Mouse (Mus musculus): Measurements from ENCODE around the gene Sox5. TPM values are rescaled to one million over a fixed set of nuclear protein-coding genes. Genes with fewer than 3 reads are reported as not detected.

Sox5 gene
- total RNA-seq, 2 experiments from 2014 or later, result 3.8 to 9.1 TPM

GRCm38 (mm10) chr6:144181083-144181866 is 600.5 kb downstream of the Sox5 start:
- no peak for ATAC-seq (replicated peaks; ENCODE audit: low FRiP score, low TSS enrichment, poor library complexity, severe bottlenecking)

DNA sequence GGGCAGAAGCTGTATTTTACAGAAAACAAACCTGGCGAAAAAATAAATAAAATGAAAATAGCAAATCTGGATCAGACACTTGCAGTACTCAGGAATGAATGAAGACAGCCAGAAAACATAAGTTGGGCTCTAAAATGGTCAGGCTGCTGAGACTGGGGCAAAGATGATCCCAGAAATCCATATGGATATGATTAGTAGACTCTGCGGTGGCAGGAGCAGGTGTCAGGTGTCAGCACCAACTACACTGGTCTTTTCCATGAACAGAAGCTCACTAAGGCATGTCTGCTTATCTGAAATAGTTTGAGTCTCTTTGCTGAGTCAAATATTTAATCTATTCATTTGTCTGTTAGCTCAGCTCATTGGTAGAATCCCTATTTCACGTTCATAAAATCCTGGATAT is 602.7 kb downstream of the Sox5 start:
- ATAC-seq (replicated peaks; ENCODE audit: low FRiP score, low TSS enrichment, poor library complexity, severe bottlenecking), result no peak

DNA sequence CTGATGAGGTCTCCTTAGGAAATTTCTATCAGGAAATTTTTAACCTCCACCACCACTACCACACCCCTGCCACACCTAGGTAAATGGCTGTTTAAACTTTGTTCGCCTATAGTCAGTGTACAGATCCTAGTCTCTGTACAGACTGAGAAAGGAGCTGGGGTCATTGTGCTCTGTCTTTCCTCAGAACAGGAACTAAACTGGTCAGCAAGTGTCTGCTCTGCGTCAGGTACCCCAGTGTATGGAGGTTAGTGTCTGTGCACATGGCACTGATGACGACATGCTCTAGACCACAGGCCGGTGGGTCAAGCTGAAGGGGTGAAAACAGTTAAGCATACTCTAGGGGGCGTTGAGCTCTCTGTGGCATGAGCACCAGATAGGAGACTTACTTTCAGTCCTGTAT is 605.1 kb downstream of the Sox5 start:
- ATAC-seq (replicated peaks; ENCODE audit: low FRiP score, low TSS enrichment, poor library complexity, severe bottlenecking), result no peak

DNA sequence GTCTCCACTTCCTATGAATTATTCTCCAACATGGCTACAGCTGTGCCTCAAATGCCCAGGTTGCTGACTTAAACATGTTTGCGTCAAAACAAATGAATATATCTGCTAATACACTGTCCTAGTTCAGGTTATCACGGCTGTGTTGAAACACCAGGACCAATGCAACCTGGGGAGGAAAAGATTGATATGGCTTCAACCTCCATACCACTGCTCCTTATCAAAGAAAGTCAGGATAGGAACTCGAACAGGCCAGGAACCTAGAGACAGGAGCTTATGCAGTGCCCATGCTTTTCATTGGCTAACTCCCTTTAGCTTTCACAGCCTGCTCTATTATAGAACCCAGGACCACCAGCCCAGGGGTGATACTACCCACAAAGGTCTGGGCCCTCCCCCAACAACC is 606.2 kb downstream of the Sox5 start:
- ATAC-seq (replicated peaks; ENCODE audit: low FRiP score, low TSS enrichment, poor library complexity, severe bottlenecking), result peak; percentile 54; the same call in 1 of the 2 replicates

DNA sequence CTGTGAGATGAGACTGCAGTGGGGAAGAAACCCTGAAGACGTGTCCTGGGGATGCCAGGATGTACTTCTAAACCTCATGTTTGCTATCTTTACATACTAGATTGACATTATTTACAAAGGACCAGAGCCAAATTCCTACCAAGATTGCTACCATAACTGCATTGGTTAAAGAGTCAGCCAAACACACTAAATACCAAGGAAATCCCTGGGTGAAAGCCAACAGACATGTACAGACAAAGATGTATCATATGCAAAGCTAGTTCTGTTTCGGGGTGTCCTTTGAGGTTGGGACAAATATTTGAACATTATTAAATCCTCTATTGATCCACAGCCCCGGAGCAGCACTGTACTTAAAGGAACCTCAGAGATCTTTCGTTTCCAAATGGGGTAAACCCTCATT is 611.2 kb downstream of the Sox5 start:
- ATAC-seq (replicated peaks; ENCODE audit: low FRiP score, low TSS enrichment, poor library complexity, severe bottlenecking), result no peak

- no peak for ATAC-seq (replicated peaks; ENCODE audit: low FRiP score, low TSS enrichment, poor library complexity, severe bottlenecking)
Measured at GRCm38 (mm10) chr6:144169791-144170190, 612.0 kb downstream of the Sox5 start.

- no peak for ATAC-seq (replicated peaks; ENCODE audit: low FRiP score, low TSS enrichment, poor library complexity, severe bottlenecking)
Measured at GRCm38 (mm10) chr6:144168696-144169476, 612.9 kb downstream of the Sox5 start.

GRCm38 (mm10) chr6:144167058-144167457 is 614.7 kb downstream of the Sox5 start:
- ATAC-seq (replicated peaks; ENCODE audit: low FRiP score, low TSS enrichment, poor library complexity, severe bottlenecking), result no peak

DNA sequence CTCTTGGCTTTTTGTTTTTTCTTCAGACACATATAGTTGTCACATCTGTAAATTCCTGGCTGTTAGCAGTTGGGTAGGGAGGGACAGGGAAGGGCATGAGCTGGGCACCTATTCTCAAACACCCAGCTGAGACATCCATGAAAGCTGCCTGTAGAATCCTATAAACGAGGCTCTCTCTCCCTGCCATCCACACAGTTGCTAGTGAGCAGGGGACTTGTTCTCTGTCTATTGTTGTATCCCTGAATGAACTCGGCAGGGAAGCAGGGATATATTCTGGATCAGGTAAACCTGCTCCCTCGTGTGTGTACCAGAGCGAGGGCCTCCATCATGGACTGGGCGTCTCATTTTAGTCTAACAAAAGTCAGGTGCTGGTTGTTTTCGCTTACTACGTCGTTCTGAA is 615.1 kb downstream of the Sox5 start:
- ATAC-seq (replicated peaks; ENCODE audit: low FRiP score, low TSS enrichment, poor library complexity, severe bottlenecking), result no peak

DNA sequence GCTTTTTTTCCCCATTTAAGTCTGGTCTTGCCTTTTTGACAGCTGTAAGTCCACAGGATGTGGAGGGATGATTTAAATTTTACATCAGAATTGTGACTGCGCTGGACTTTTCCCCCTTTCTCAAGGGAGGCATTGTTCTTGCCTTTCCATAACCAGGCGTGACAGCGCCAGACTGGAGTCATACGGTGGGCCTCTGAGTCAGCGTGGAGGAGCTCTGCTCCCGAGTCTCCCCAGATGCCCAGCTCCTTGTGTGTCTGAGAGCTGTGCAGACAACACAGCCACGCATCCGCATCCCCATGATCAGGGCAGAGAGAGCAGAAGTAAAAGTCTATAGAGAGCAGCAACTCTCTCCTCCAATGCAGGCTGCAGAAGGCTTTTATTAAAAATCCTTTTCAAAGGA is 615.7 kb downstream of the Sox5 start:
- ATAC-seq (replicated peaks; ENCODE audit: low FRiP score, low TSS enrichment, poor library complexity, severe bottlenecking), result no peak

GRCm38 (mm10) chr6:144163501-144163900 is 618.3 kb downstream of the Sox5 start:
- no peak for ATAC-seq (replicated peaks; ENCODE audit: low FRiP score, low TSS enrichment, poor library complexity, severe bottlenecking)

DNA sequence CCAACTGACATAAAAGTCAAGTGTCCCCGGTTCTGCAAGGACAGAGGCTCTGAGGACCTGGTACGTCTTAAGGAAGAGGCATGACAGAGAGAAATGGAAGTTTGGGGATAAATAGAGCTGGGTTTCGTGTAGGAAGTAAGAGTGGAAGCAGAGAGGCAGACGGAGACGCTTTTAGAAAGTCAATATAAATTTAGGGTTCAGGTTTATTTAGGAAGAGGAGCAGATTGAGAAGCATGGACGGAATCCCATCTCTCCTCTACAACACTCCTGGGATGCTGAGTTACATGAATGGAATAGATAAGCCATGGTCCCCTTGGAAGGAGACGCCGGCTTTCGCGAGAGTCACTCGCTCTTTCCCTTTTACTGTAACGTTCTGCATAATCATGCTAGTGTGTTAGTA is 623.1 kb downstream of the Sox5 start:
- no peak for ATAC-seq (replicated peaks; ENCODE audit: low FRiP score, low TSS enrichment, poor library complexity, severe bottlenecking)

DNA sequence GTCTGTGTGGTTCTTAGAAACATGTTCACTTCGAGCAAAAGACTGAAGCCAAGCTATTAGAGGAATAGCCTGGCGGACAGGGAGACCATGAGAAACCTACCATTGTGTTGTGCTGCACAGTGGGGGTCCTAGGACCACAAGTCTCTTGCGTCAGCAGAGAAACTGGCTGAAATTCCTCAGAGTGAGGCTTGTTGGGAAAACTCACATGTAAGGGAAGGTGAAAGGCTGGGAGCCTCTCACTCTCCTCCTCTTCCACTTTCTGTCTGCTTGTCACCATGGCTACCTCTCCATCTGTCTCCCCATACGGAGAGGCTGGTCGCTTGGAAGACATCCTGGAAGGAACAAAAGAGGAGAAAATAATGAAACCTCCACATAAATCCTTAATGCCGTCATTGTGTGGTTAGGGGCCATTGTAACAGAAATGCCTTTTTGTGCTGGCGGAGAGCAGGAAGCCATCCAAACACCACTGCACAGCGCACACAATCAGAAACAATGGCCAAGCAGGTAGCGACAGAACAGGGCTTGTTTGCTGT is 626.8 kb downstream of the Sox5 start:
- ATAC-seq (replicated peaks; ENCODE audit: low FRiP score, low TSS enrichment, poor library complexity, severe bottlenecking), result no peak

- ATAC-seq (replicated peaks; ENCODE audit: low FRiP score, low TSS enrichment, poor library complexity, severe bottlenecking), result peak; percentile 75
Measured at GRCm38 (mm10) chr6:144151957-144152356, 629.8 kb downstream of the Sox5 start.

GRCm38 (mm10) chr6:144151075-144151474 is 630.7 kb downstream of the Sox5 start:
- no peak for ATAC-seq (replicated peaks; ENCODE audit: low FRiP score, low TSS enrichment, poor library complexity, severe bottlenecking)

DNA sequence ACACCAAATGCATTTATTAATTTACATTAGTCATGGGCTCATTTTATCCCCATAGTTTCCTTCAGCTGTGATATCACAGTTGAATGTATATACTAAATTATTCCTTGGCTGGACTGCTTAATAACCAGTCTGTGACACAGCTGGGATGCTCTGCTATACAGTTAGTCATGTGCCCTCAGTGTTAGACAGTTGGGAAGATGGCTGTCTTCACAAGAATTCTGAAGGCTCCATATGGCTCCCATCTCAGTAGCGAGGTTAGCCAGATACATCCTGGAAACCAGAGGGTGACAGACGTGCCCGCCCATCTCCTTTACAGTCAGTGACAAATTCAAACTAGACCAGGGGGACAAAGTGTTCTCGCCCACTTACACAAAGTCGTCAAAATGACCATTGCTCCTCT is 644.4 kb downstream of the Sox5 start:
- no peak for ATAC-seq (replicated peaks; ENCODE audit: low FRiP score, low TSS enrichment, poor library complexity, severe bottlenecking)

DNA sequence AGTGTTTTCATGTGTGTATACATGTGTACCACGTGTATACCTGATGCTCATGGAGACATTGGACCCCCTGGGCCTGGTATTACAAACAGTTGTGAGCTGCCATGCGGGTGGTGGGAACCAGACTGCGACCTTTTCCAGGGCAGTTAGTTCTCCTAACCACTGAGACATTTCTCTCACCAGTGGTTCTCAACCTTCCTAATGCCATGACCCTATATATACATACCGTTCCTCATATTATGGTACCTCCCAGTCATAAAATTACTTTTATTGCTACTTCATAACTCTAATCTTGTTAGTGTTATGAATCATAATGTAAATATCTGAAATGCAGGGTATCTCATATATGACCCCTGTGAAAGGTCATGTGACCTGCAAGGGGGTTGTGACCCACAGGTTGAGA is 644.9 kb downstream of the Sox5 start:
- ATAC-seq (replicated peaks; ENCODE audit: low FRiP score, low TSS enrichment, poor library complexity, severe bottlenecking), result no peak

DNA sequence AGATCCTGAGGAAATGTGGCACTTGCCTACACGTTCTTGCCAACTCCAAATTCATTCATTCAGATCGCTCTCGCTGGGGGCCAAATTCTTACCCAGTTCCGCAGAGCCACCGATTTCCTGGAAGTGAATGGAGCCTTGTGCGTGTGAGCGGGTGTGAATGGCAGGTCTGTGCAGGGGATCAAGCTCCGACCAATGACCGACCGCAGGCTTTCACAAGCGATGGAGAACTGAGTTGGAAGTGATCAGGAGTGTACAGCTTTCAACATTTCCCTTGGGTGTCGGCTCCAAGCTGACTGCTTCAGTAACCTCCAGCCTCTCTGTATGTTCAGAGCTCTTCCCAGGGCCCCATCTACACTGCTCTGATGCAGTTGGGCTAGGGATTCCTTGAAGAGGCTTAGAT is 651.9 kb downstream of the Sox5 start:
- no peak for ATAC-seq (replicated peaks; ENCODE audit: low FRiP score, low TSS enrichment, poor library complexity, severe bottlenecking)

- no peak for ATAC-seq (replicated peaks; ENCODE audit: low FRiP score, low TSS enrichment, poor library complexity, severe bottlenecking)
Measured at GRCm38 (mm10) chr6:144119961-144120360, 661.8 kb downstream of the Sox5 start.

- 0 out of 2 replicates have a peak, but pooled peaks have one; percentile 26 for ATAC-seq (replicated peaks; ENCODE audit: low FRiP score, low TSS enrichment, poor library complexity, severe bottlenecking)
Measured at GRCm38 (mm10) chr6:144116646-144117045, 665.1 kb downstream of the Sox5 start.

GRCm38 (mm10) chr6:144111561-144111960 is 670.2 kb downstream of the Sox5 start:
- no peak for ATAC-seq (replicated peaks; ENCODE audit: low FRiP score, low TSS enrichment, poor library complexity, severe bottlenecking)
